Mouse (Mus musculus) megakaryocyte-erythroid progenitor cell, adult 5-6 weeks (primary cell): ENCODE results near the gene Wnt2. TPM values are rescaled to one million over a fixed set of nuclear protein-coding genes. Genes with fewer than 3 reads are reported as not detected.

Experiments used
- total RNA-seq, 2 experiments: library from RNA; stranded (forward) in 1 of 2; stranded (reverse) in 1 of 2; fragments of 200-1000, 215-1000 nt in 1 of 2; fragments of >200 nt in 1 of 2; fragmentation: Nextera tagmentation in 1 of 2; gene quantifications; 2 replicates each; pipeline ENCODE4 v1.2.3; 2014 to 2017

Wnt2 gene
- total RNA-seq, 2 experiments from 2014 or later = not detected

Other genes starting within 250 kb of the Wnt2 start
- gene Asz1, start 78.5 kb upstream of the Wnt2 start, total RNA-seq (2014; fragmentation: Nextera tagmentation) = not detected in 2 replicates
- gene Asz1, start 78.5 kb upstream of the Wnt2 start, total RNA-seq (2017) = not detected in 2 replicates
- gene Cftr, start 140.1 kb upstream of the Wnt2 start, total RNA-seq (2014; fragmentation: Nextera tagmentation) = not detected in 2 replicates
- not detected in 2 replicates for gene Cftr, start 140.1 kb upstream of the Wnt2 start, total RNA-seq (2017)